Mouse (Mus musculus) spleen, postnatal 36 days (tissue): ENCODE data around the gene Sytl1.

Experiments used
- DNase-seq, 2 experiments: peaks; one replicate each; pipeline ENCODE4 v3.0.0; 2022; ENCODE audit warnings: low spot score in 2 of 2, mixed read lengths in 1 of 2

Sytl1 gene

GRCm38 (mm10) chr4:133278482-133278881 lies 15.6 kb upstream of the Sytl1 start:
- no peak for DNase-seq

- DNase-seq: no peak
Measured at GRCm38 (mm10) chr4:133278067-133278466, 15.2 kb upstream of the Sytl1 start.

- peak; percentile 91 to 92 for DNase-seq
Measured at GRCm38 (mm10) chr4:133277104-133278026, 14.5 kb upstream of the Sytl1 start, which contains the start of gene Tmem222. Gene Tmem222 (minus strand): TSS chr4:133277792.

- no peak for DNase-seq
Measured at GRCm38 (mm10) chr4:133270929-133271328, 8.0 kb upstream of the Sytl1 start.

GRCm38 (mm10) chr4:133269596-133269995 lies 6.7 kb upstream of the Sytl1 start:
- DNase-seq: no peak

GRCm38 (mm10) chr4:133268931-133269330 lies 6.0 kb upstream of the Sytl1 start:
- no peak for DNase-seq

- DNase-seq: no peak
Measured at GRCm38 (mm10) chr4:133266248-133266880, 3.5 kb upstream of the Sytl1 start.

GRCm38 (mm10) chr4:133265759-133266158 lies 2.8 kb upstream of the Sytl1 start:
- no peak for DNase-seq

GRCm38 (mm10) chr4:133265297-133265696 lies 2.4 kb upstream of the Sytl1 start:
- no peak for DNase-seq

GRCm38 (mm10) chr4:133264559-133264958 lies 1.6 kb upstream of the Sytl1 start:
- no peak for DNase-seq

GRCm38 (mm10) chr4:133263756-133264155 lies 843 bp upstream of the Sytl1 start:
- DNase-seq: no peak

GRCm38 (mm10) chr4:133262375-133262765 lies 543 bp downstream of the Sytl1 start:
- DNase-seq: no peak

GRCm38 (mm10) chr4:133261641-133262374 lies 1.1 kb downstream of the Sytl1 start:
- DNase-seq: peak; percentile 32 to 34

GRCm38 (mm10) chr4:133257798-133258408 lies 5.0 kb downstream of the Sytl1 start:
- no peak for DNase-seq

GRCm38 (mm10) chr4:133257230-133257629 lies 5.7 kb downstream of the Sytl1 start:
- no peak for DNase-seq

- DNase-seq: no peak
Measured at GRCm38 (mm10) chr4:133256820-133257219, 6.1 kb downstream of the Sytl1 start.

GRCm38 (mm10) chr4:133255392-133255791 lies 7.5 kb downstream of the Sytl1 start:
- no peak for DNase-seq

GRCm38 (mm10) chr4:133253412-133253811 lies 9.5 kb downstream of the Sytl1 start:
- DNase-seq: no peak

GRCm38 (mm10) chr4:133252089-133252488 lies 10.8 kb downstream of the Sytl1 start:
- no peak for DNase-seq

GRCm38 (mm10) chr4:133251214-133251613 lies 11.7 kb downstream of the Sytl1 start:
- DNase-seq: no peak

- DNase-seq: peak; percentile 68 to 73
Measured at GRCm38 (mm10) chr4:133250609-133251008, 12.3 kb downstream of the Sytl1 start.
